Mouse (Mus musculus) heart, adult 18-20 months (tissue): ENCODE measurements around the gene Crybb1. TPM values are rescaled to one million over a fixed set of nuclear protein-coding genes. Genes with fewer than 3 reads are reported as not detected.

Experiments used
- DNase-seq, 2 experiments: peaks; one replicate each; pipeline ENCODE4 v3.0.0; 2021 to 2022; ENCODE audit warnings: mixed read lengths in 1 of 2
- total RNA-seq, 2 experiments: library from RNA; stranded (reverse); gene quantifications; 2 replicates each; pipeline ENCODE4 v1.2.3; 2021

The Crybb1 gene
- total RNA-seq, 2 experiments from 2014 or later: 2.0 to 3.1 TPM

DNA sequence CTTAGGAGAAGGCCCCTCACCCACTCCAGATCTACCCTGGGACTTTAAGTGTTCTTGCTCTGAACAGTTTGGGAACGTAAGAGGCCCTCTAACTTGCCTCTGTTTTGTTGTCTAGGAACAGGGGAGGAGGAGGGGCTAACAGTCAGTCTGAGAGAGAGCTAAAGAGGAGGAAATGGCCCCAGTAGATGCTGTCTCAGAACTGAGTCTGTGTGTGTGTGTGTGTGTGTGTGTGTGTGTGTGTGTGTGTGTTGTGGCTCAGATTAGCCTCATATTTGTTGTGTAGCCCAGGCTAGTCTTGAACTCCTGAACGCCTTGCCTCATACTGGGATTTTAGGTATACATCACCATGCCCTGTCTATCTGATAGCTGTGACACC lies 31.0 kb downstream of the Crybb1 start:
- DNase-seq: no peak

GRCm38 (mm10) chr5:112286984-112287641 lies 31.5 kb downstream of the Crybb1 start:
- DNase-seq: no peak

DNA sequence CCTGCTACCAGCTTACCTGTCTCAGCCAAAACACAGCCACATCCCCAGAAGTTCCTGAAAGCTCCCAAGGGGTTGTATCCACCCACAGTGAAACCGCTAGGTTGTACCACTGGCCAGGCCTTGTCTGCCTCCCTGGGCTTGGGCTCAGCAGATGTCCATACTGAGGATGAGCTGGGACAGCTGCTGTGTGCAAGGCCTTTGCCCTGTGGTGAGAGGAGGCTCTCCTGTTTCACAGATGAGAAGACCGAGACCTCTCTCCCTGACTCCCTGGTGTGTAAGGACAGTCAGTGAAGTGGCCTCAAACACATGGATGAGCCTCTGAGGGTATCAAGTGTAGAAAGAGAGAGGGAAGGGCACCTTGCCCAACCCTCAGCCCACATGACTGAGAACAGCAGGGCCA lies 32.0 kb downstream of the Crybb1 start:
- no peak for DNase-seq

DNA sequence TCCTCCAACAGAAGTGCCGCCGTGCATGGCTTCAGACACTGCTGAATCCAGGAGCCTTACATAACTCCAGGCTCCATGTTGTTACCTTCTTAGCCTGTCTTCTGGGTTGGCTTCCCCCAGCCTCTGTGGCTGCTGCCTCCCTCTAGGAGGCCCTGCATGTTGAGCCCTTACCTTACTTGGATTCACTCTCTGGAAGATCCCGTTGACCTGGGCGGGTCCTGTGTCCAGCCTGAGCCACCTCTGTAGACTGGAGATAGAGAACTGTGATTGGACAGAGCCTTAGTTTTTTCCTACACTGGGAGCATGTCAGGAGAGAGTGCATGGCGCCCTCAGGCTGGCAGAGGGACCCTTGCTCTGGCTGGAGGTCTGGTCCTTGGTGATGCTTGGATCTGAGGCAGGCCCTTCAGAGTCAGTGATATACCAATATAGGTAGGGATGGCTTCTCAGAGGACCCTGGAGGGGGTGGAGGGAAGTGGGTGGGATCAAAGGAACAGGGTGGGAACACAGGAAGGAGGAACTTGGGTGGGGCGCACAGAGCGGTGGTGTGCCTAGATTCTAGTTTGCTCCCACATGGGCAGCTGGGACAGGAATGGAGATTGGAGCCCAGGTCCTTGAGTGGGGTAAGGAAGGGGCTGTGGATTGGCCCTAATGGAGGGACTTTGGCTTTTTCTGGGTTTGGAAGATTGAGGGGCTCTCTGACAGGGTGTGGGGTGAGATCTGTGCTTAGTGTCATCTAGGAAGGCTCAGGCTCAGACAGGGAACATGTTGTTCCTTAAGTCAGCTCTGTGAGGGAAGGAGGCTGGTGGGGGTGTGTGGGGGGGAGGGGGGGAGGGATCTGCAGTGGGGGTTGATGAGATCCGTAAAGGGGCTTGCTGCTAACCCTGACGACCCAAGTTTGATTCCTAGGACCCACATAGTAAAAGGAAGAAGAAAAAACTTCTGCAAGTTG lies 32.9 kb downstream of the Crybb1 start:
- DNase-seq: peak; percentile 69 to 76

- peak; percentile 71 to 72 for DNase-seq
Measured at GRCm38 (mm10) chr5:112289236-112289635, 33.6 kb downstream of the Crybb1 start.

DNA sequence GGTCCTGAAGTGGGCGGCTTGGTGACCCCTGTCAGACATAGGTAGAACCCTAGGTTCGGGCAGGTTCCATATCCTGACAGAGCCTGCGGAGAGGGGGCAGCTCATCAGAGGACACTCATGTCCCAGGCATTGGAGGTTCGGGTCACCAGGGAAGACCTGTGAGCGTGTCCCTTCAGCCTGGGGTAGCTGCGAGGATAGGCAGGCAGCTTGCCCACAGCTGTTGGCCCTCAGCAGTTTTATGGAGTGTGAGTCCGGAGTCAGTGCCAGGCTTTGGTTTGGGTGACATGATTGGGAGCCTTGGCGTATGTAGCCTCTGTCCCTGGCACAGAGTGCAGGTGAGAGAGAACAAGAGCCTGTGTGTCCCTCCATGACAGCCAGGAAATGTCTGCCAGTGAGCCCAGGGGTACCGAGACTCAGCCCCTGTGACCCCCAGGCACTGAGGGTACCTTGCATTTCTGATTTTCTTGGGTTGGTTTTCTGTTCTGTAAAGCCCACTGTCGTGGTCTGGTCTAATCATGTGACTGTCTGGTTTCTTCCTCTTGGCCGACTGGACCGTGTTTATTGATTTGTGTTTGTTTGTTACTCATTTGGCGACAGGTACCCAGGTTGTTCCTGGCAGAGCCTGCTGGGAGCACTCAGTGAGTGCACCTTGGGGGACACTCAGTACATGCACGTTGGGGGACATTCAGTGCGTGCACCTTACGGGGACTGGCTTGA lies 34.4 kb downstream of the Crybb1 start:
- peak; percentile 72 to 84 for DNase-seq

GRCm38 (mm10) chr5:112290536-112290880 lies 34.9 kb downstream of the Crybb1 start:
- no peak for DNase-seq

DNA sequence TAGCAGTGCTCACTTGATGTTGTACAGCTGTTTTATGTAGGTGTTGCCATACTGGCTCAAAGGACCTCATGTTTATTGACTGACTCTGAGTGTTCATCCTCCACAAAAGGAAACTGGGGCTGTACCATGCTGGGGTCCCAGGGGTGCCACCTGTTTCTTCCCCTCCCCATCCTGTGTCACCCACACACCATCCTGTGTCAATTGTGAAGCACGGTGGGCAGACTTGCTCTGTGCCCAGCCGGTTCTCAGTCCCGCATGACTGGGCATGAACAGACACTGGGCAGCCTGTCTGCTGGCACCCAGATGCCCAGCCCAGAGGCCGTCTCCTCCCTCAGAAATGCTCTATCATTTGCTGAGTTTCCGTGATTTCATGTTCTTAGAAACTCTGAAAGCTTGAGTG lies 36.3 kb downstream of the Crybb1 start:
- no peak for DNase-seq

- DNase-seq: no peak
Measured at GRCm38 (mm10) chr5:112292343-112292980, 36.8 kb downstream of the Crybb1 start.

DNA sequence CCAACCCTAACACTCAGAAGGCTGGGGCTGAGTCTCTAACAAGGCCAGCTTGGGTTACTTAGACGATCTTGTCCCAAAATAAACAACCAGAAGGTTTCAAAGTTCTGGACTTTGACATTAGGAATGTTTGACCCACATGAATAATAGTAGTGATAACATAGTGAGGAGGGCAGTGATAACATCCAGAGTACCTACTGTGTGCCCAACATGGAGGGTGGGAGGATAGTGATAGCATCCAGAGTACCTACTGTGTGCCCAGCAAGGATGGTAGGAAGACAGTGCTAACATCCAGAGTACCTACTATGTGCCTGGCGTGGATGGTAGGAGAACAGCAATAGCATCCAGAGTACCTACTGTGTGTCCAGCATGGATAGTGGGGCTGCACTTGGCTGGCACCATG lies 38.2 kb downstream of the Crybb1 start:
- DNase-seq: no peak

DNA sequence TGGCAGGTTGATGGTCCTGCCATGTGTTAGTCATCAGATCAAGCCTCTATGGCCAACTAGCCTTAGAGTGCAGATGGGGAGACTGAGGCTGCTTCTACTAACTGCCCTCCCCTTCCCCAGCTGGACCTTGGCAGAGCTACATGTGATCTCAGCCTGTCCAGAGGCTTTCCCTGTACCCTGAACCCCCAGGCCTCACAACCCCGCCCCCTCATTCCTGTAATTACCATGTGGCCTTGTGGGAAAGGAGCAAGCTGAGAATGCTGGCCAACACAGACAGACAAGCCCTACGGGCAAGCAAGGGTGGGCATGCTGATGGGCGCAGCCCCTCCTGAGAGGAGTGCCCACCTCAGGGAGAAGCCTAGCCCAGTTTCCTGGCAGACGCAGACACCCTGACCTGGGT lies 39.1 kb downstream of the Crybb1 start:
- DNase-seq: no peak

DNA sequence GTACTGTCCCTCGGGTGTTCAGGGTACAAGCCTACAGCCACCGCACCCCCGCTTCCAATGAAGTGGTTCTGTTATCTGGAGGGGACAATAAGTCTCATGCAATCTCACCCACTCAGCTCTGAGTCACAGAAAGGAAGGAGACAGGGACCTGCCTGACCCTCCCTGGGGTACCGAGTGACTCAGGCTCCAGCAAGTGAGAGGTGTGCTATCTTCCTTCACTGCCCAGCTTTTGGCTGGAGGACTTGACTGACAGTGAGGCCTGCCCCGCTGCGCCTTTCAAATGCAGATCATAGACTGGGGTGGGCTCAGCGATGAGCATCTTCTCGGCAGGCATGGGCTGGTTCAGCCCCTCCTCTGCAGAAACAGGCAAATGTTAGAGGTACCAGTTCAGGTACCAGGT lies 39.5 kb downstream of the Crybb1 start:
- DNase-seq: no peak

DNA sequence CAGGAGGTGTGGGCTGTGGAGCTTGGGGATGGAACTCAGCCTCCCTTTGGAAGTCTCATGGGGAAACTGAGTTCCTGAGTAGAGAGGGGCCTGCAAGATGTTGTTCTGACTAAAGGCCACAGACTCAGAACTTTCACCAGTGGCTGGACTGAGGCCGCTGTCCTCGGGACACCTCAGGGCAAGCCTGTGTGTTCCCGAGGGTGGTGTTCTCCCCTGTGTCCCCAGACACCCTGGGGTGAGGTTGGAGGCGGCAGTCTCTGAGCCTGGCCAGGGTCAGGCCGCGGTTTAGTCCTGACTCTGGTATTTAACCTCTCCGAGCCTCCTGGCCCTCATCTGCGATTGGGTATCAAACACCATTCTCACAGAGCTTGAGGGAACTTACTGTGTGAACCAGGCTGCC lies 39.9 kb downstream of the Crybb1 start:
- no peak for DNase-seq

DNA sequence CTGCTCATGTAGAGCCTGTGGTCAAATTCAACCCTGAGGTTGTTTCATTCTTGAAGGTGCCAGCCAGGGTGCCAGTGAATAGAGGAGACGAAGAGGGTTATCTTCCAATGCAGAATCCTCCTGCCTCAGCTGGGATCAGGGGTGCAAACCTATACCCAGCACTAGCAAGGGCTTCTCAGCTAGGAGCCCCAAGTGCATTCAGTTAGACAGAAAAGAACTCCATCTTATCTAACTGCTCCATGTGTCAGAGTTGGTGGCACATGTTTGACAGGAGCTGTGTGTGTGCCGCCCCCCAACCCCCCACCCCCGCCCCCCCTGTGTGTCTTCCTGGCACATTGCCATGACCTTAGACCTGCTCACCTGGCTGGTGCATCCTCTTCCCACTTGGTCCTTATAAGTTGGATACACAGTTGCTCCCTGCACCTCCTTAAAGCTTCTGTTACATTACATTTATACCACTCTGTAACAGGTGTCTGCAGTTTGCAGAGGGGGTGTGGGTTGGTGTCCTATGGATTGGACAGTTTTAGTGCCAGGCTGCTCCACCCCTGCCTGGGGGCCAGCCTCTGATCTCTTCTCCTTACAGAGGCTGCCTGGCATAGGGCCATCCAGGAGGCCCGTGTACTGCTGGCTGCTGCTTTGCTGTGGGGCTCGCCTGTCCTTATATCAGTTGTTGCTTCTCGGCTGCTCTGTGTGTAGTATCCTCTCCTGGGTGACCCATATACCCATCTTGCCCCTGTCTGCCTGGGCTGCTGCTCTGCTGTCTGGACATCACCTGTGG lies 41.0 kb downstream of the Crybb1 start:
- no peak for DNase-seq

GRCm38 (mm10) chr5:112297257-112297656 lies 41.6 kb downstream of the Crybb1 start:
- DNase-seq: no peak

DNA sequence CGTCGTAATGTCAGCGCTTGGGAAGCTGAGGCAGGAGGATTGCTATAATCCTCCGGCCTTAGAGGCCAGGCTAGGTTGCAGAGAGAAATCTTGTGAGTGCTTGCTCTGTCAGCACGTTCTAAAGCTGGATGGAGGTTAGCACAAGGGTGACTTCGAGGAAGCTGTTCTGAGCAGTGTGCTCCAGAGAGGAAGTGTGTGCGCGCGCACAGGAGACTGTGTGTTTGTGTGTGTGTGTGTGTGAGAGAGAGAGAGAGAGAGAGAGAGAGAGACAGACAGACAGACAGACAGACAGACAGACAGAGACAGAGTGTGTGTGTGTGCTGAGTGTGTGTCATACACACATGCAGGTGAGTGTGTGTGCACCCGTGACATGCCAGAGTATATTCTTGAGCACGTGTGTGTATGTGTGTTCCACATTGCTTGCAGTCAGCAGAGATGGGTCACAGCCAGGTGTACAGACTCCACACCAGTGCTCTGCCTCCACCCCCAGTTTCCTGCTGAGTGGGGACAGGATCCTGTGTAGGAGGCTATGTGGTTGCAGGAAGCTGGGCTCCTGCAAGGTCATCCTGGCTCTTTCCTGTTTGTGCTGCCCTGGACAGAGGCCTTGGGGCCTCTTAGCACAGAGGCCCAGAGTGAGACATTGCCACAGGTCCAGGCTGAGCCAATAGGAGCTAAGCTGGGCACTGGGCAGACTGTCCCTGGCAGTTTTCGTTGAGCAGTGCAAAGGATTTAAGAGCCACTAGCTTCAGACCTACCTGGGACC lies 42.8 kb downstream of the Crybb1 start:
- peak in 1 of 2 experiments; percentile 87 for DNase-seq

- DNase-seq: no peak
Measured at GRCm38 (mm10) chr5:112299399-112299798, 43.8 kb downstream of the Crybb1 start.

- no peak for DNase-seq
Measured at GRCm38 (mm10) chr5:112300112-112300511, 44.5 kb downstream of the Crybb1 start.

GRCm38 (mm10) chr5:112300721-112301308 lies 45.2 kb downstream of the Crybb1 start:
- no peak for DNase-seq

DNA sequence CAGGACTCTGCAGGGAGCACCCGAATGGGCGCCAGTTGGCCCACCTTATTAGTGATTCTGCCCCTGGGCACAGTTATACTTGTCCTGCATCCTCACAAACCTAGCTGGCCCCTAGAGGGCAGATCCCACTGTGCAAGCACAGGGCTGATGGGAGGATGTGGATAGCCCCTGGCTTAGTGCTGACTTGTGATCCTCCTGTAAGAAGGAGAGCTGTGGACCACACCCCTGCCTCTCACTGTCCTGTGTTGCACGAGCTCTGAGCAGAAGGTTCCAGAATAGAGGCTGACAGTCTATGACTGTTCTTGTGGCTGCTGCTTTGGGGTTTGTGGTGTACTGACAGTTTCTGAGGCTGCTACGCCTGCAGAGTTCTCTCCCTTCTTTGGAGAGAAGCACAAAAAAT lies 46.1 kb downstream of the Crybb1 start:
- DNase-seq: no peak

DNA sequence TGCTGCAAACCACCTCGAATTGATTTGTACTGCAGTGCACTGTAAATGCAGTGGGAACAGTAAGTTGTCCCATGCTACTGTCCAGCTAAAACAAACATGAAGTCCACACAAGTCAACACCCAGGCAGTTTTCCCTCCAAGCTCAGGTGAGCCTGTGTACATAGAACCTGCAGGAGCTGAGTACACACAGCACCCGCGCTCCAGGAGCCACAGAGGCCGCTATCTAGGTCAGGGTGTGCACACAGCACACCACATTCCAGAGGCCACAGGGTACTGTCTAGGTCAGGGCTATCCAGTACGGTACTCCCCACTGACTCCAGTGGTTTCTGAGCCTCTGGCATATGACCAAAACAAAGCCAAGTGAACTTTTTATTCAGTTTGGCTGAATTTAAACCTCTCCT lies 46.7 kb downstream of the Crybb1 start:
- no peak for DNase-seq
